Mouse (Mus musculus) heart, adult 18-20 months (tissue): Measurements from ENCODE around the gene Map3k21. TPM values are rescaled to one million over a fixed set of nuclear protein-coding genes. Genes with fewer than 3 reads are reported as not detected.

ENCODE experiments used
- DNase-seq, 2 experiments: peaks; one replicate each; pipeline ENCODE4 v3.0.0; 2021 to 2022; ENCODE audit warnings: mixed read lengths in 1 of 2
- total RNA-seq, 2 experiments: library from RNA; stranded (reverse); gene quantifications; 2 replicates each; pipeline ENCODE4 v1.2.3; 2021

Map3k21 gene
- total RNA-seq, 2 experiments from 2014 or later = 0.67 to 0.89 TPM

DNA sequence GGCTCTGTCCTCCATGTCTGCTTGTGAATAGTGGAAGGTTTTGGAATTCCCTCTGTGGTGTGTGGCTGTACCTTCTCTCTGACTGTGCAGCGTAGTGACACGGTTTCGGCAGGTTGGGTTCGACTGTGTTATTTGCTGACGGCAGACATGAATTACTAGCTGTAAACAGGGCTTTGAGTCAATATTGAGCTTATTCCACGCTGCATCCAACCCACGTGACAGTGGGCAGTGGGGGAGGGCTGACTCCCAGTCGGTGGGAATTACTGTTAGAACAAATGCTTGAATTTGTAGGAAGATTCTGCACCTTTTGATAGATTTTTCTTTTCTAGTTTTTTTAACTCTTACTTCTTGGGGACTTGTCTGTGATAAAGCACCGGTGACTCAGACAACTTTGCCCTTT is 4.1 kb downstream of the Map3k21 start:
- DNase-seq = no peak

DNA sequence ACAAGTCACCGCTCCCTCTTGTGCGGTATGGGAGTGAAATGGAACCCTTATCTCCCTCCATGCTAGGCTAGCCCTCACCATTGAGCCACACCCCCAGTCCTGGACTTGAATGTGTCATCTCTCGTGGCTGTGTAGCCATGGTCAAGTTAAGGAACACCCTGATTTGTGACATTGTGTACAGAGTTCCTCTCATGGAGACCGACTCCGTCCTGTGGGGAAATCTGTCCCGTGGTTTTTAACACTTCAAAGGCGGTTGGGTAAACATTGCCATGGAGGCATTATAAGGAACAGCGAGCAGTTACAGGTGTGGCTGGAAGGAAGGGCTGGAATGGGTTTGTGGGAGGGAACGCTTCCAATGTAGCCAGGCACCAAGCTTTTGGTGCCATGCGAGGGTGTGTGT is 6.8 kb downstream of the Map3k21 start:
- DNase-seq = no peak

DNA sequence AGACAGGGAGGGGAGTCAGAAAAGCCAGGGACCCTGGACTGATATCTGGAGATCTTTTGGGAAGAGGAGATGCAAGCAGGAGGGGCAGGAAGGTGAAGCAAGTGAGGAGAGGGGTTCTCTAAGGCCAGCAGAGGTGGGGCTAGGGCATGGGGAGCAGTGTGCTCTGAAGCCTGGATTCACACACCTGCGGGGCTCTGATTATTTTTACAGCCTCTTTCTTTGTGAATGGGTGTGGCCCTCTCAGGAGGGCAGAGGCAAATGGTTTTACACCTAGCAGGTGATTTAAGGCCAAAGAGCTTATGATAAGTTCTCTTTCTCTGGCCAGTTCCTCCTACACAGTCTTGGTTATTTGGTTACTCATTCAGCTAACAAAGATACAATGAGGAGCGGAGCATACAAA is 8.5 kb downstream of the Map3k21 start:
- no peak for DNase-seq

DNA sequence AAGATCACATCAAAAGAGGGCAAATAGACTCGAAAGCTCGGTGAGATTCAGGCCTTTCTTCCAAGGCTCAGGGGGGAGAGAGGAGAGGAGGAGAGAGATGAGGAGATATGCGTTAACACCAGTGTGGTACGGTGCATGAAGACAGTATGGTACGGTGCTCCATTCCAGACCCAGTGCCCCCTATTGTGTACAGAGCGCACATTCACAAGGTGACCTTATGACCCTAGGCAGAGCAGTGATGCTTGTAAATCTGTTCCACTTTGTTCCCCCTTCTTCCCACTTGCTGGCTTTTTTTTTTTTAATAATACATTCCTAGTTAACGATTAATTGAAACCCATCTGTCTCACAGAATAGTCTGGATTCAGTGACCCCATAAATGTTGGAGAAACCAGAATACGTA is 9.3 kb downstream of the Map3k21 start:
- DNase-seq = no peak

DNA sequence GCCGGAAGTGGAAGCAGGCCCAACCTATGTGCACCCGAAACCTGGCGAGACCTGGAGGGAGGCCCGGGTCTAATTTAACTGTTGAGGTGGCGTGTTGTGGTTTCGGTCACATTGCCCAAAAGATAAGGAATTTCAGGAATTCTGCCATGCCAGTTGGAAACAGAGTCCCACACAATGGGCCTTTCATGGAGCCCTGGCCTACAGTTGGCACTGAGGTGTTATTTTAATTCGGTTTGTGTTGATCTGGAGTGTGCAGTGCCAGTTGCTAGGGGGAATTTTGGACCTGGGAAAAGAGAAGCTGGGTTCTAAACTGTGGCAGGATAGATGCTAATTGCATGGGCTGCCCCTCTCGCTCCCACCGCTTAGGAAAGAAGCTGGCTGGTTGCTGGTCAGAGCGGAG is 10.0 kb downstream of the Map3k21 start:
- DNase-seq = no peak

DNA sequence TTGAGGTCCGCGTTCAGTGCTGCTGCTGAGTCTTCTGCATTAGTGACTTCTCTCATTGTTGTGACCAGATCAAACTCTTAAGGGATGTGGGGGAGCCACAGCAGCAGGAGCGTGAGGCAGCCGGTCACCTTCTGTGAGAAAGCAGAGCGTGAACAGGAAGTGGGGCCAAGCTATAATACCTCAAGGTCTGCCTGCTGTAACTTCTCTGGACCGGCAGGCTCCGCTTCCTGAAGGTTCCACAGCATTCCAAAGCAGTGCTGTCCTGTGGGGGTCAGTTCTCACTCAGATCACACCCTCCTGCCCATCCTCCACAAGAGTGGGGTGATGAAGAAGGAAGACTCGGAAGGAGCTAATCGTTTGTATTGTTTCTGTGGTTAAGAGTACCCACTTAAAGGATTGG is 10.5 kb downstream of the Map3k21 start:
- DNase-seq = no peak

DNA sequence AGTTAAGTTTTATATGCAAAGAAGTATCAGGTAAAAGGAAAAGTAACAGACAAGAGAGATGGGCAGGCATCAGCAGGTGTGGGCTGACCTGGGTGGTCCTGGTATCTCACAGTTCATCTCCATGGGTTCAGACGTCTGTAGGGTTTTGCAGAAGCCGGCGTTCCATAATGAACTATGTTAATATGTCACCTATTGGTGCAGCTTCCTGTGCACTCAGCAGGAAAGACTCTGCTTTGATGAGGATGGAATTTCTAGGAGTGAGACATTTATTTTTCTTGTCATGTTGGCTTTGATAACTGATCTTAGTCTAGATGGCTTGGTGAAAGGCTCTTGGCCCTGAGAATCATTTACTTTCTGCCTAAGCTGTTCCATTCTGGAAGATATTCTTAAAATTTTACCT is 12.1 kb downstream of the Map3k21 start:
- DNase-seq = no peak

DNA sequence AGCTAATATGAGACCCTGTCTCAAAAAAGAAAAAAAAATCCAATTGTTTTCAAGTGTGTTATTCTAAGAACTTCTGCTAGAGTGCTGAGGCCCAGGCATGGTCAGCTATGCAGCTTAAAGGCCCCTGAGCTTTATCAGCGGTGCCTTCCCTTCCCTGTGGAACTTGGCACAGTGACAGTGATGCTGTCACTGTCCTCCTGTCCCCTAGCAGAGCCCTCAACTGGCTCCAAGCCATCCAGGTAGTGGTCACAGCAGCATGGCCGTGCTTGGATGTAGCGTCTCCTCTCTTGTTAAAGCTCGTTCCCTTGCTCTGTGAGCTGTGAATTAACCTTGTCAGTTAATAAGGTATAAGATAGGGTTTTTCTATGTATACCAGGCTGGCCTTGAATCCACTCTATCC is 16.4 kb downstream of the Map3k21 start:
- DNase-seq = no peak

DNA sequence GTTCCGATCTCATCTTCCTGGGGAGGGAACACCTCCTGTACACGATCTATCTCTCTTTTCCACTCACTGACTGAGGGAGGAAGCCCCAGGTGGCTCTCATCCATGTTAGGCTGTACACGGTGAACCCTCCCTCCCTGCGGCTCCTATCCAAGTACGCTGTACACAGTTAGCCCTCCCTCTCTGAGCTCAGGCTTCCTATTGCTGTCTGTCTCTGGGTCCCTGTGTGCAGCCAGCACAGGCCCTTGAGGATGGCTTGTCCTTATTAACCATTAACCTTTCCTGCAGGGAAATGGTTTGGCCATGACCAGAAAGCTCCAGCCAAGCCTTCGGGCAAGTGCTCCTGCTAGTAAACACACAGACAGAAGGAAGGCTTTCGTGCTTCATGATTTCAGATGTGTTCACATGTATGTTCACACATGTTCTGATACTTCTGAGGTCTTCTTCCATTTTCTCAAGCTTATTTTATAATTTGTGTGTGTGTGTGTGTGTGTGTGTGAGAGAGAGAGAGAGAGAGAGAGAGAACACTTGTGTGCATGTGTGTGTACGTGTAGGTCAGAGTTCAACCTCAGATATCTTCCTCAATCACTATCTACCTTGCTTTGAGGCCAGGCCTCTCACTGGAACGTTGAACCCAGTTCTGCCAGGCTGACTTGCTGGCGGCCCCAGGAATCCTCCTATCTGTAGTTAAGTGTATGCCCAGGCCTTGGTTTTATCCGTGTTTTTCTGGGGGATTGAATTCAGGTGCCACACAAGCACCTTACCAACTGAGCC is 20.2 kb downstream of the Map3k21 start:
- DNase-seq = no peak

DNA sequence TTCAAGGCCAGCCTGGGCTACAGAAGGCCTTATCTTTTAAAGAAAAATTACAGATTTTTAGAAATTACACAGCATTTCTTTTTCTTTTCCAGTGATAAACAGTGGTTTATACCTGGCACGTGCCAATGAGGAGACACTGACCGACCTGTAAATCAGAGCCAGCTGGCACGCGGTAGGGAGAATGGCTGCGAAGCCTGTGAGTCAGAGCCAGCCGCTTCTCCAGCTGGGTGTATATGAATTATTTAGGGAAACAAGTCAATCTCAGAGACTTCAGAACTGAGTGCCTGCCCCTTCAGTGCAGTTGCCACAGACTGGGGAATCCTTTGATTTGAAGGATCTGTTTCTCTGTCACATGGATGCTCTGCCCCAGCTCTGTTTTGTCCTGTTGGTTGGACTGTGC is 21.6 kb downstream of the Map3k21 start:
- no peak for DNase-seq

DNA sequence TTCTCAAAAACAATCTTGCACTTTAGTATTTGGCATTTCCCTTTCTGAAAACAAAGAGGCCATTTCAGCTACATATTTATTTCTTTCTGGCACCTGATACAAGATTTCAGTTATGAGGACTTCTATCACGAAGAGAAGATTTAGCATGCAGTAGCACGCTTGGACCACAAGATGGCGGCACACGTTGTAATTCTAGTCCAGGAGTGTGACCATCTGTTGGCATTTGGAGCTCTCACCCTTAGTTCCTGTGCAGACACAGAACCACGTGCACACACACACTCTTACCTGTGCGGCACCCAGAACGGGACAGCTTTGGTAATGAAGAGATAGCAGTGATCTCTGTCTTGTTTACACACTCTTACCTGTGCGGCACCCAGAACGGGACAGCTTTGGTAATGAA is 25.4 kb downstream of the Map3k21 start:
- peak; percentile 23 to 69 for DNase-seq

DNA sequence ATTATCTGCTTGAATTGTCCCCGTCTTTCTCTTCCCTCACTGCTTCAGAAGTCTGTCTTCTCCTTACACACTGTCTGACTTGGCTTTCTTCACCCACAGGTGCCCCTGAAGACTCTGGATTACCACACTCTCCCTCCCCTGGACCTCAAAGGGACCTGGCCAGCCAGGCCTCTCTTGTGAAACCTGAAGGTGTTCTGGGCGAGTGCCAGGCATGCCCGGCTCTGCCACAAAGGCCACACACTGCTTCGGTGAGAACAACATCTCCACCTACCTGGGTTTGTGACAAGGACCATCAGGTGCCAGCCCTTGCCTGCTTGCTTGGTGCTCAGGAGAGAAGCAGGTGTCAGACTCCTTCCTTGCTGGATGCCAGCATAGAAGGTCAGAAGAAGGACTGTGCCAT is 34.3 kb downstream of the Map3k21 start:
- DNase-seq = no peak

DNA sequence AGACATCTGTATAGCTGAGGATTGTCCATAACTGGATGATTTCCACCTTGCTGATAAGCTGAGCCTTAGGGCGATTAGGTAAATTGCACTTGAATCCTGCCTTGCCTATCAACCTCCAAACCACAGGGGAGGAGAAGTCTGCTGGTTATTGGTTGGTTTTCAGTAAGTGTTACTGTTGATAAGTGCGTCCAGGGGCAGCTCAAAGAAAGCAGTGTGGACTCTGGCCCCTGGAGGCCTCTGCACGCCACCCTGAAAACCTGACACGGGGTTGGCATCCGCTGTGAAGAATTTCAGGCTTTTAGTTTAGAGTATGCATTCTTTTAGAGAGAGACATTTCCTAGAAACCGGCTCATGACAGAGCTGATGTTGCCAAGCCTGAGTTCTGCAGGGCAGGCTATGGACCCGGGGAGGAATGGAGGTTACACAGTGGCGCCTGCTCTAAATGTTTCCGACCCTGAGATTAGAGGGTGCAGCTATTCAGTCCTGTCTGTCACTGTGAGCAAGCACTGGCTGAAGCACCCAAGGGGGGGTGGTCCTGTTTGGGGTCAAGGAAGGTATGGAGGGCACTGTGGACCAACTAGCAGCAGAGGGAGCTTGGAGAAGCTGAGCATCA is 38.6 kb downstream of the Map3k21 start:
- no peak for DNase-seq

DNA sequence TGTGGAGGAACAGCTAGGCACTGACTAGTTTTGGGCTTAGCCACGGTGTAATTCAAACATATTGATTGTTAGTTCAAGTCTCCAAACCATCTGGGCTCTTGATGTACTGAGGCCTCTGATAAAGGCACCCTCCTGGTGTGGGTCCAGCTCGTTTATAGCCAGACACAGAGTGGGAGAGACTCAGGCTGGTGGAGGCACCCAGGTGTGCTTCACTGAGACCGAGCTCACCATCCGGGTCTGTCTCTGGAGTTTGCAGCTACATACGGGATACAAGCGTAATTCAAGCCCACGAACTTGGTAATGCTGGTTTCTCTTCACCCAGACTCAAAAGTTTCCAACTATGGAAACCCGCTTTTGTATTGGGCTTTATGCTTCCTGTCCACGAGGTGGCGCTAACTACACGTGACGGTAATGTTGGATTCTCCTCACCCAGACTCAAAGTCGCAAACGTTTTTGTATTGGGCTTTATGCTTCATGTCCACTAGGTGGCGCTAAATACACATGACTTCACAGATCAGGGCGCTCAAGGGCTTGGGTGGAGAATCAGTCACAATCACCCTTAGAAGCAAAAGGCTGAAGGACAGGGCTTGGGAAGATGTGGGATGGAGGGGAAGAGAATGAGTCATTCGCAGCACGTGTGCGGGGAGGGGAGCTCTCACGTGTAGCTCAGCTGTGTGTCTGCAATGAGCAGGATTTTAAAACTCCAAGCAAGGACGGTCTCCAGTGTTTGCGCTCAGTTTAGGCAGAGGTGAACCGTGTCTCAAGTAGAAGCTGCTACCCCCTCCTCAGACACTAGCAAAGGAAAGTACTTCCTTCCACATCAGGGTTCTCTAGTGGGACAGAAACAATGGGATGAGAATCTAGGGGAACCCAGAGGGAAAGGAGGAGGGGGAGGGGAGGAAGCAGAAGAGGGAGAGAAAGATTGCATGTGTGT is 40.0 kb downstream of the Map3k21 start:
- DNase-seq = peak; percentile 85 to 87

DNA sequence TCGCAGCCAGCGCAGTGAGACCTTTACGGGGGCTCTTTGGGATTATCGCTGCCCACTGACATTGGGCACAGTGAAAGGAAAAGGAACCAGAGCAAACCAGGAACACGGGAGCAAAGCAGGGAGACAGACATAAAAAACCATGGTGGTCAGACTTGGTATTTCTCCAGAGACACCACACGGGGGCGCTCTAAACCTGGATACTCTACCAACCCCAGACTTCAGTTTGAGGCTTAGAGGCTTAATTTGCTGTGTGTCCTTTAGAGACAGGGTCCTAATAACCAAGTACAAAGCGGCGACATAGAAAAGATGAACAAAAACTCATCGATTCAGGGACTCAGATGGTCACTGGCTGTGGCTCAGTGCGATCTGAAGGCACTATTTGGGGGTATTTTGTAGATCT is 45.4 kb downstream of the Map3k21 start:
- DNase-seq = peak in 1 of 2 experiments; percentile 26

DNA sequence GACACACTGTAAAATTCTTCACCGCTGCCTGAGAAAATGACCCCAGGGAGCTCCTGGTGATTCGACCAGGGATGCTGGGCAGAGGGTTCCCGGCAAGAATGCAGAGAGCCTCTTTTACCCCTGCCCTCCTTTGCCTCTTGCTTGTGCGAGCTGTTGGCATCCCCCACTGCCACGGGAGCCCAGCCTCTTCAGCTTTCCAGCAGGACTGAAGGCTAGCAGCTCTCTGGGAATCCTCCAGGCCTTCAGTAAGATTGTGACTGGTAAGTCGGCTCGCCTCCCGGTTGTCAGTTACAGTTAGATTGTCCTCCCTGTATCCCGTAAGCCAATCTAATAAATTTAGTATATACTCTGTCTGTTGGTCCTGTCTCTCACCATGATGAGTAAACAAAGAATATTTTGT is 46.5 kb downstream of the Map3k21 start:
- no peak for DNase-seq

DNA sequence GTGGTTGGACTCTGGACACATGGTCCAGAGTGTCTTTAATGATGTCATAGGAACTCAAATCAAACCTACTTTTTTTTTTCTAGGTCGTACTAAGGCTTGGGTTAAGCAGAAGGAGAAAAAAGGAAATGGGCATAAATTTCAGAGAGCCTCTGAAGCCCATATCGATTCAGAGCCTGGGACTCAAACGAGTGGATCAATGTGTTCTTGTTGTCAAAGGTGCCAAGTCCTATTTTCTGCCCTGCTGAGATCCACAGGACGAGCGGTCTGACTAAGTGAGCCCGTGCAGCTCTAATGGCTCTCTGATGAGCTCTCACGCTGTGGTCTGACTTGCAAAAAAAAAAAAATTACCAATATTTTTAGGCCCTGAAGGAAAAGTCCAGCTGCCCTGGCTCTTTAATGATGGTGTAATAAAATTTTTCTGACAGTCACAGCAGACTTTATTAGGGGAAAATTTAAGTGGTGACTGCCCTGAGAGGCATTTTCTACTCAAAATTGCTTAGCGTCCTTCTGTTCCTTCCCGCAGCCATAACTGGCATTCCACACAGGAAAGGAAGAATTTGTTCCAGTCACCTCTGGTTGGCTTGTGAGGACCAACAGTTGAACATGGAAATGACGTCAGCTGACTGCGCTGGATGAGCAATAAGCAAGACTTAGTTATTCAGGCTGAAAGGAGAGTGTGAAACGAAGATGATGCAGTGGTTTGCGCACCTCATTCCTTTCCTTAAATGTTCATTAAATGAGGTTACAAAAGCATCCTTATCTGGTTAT is 47.2 kb downstream of the Map3k21 start:
- no peak for DNase-seq

DNA sequence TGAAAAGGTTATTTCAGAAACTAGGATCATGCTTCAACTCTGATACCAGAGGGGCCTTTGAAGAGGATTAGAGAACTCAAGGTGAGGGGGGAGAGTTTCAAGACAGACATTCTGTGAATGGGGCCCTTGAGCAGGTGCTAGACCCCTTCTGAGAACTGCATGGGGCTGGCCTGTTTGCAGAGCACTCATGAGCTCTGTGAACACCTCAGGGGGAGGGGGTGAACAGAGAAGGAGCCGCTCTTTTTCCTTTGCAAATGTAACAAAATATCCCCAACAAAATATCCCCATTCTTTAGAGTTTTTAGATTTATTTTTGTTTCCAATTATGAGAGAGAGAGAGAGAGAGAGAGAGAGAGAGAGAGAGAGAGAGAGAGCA is 47.7 kb downstream of the Map3k21 start:
- no peak for DNase-seq

DNA sequence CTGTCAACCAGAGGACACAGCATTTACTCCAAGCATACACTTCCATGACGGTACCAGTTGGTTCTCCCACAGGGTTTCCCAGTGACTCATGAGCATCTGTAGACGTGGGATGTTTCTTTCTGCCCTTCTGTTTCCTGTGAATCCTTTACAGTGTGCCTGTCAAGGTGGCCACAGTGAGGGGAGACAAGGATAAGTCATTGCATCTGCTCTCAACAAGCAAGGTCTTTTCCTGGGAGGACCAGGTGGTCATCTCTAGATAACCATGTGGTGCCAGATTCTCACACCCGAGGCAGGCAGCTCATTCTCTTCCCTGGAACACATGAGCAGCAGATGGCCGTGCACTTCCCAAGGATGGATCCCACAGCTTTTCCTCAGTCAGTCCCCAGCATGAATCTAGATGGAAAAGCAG is 49.1 kb downstream of the Map3k21 start:
- DNase-seq = no peak

DNA sequence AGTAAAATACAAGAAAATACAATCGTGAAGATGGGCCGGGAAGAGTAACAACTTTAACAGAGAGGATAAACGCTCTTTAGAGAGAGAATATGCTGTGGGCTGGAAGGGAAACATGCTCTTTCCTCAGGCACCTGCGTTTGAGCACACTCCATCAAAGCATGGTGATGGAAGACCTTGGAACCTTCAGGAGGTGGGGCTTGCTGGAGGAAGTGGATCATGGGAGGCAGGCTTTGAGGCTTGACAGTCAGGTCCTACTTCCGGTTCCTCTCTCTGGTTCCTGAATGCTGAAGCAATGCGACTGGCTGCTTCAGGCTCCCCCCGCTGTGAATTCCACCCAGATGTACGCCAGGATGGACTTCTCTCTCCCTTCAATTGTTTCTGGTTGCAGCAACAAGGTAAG is 49.8 kb downstream of the Map3k21 start:
- no peak for DNase-seq

DNA sequence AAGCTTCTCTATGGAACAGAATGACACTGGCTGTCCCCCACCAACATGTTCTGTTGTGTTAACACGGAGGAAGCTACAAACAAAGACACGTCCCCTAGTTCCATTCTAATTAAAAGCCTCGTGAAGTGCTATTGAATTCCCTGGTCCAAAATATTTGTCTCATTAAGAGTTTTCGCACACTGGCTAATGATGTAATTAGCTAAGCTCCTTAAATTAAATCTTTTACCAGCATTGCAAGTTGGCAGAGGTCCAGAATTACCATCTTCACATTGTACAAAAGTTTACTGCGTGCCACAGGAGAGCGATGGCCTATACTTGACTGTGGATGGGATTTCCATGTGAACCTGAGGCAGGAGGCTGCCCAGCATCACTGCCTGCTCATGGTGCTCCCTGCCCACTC is 51.5 kb downstream of the Map3k21 start:
- no peak for DNase-seq

DNA sequence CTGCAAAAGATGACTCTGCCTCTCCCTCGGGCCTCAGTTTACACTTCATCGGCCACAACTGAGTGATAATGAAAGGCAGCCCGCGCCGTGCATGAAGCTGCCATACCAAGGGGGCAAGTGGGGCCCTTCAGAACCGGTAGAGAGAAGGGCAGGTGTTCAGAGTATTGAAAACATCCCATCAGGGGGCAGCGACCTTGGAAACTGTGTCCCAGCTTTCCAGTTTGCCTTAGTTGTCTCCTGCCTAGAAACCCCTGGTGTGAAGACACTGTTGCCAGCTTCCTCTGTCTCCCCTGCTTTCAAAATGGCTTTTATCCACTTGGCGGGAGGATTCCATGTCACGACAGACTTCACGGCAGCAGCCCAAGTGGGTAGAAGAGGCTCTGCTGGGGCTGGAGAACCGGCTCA is 53.6 kb downstream of the Map3k21 start:
- no peak for DNase-seq
